Mouse (Mus musculus) activated CD4-positive, CD25-positive, alpha-beta regulatory T cell, adult 9 weeks (primary cell): ENCODE results near the gene Pmm1. TPM values are rescaled to one million over a fixed set of nuclear protein-coding genes. Genes with fewer than 3 reads are reported as not detected.

Source experiments
- polyA plus RNA-seq: library from polyadenylated mRNA; unstranded; fragments of 100-300 nt; shearing (Covaris generic); gene quantifications from one replicate; pipeline ENCODE4 v1.2.1, GENCODE M21; 2017

The Pmm1 gene
- 10.6 TPM for polyA plus RNA-seq

GRCm38 (mm10) chr15:81960171-81961077 is at the start of gene Pmm1:
Gene Pmm1, minus strand, starts transcription at chr15:81960930.

GRCm38 (mm10) chr15:81987646-81988045 is 26.9 kb upstream of the Pmm1 start, which contains the start of gene Xrcc6:
Gene Xrcc6, plus strand, starts transcription at chr15:81987835.

GRCm38 (mm10) chr15:81980321-81980720 is 19.6 kb upstream of the Pmm1 start, which contains the start of gene 1700029P11Rik:
Gene 1700029P11Rik, plus strand, starts transcription at chr15:81980540.

GRCm38 (mm10) chr15:81936679-81937078 is 24.1 kb downstream of the Pmm1 start, which contains the start of gene Csdc2:
Gene Csdc2, plus strand, starts transcription at chr15:81936759.

GRCm38 (mm10) chr15:81925760-81926445 is 34.8 kb downstream of the Pmm1 start, which contains the start of gene Polr3h:
Gene Polr3h, minus strand, starts transcription at chr15:81926240.

Other genes starting within 250 kb of the Pmm1 start
- 6.3 TPM for gene Zc3h7b, start 215.9 kb downstream of the Pmm1 start, polyA plus RNA-seq
- 98.3 TPM for gene Rangap1, start 215.4 kb downstream of the Pmm1 start, polyA plus RNA-seq
- 13.4 TPM for gene Tef, start 158.5 kb downstream of the Pmm1 start, polyA plus RNA-seq
- 79.1 TPM for gene Tob2, start 102.1 kb downstream of the Pmm1 start, polyA plus RNA-seq
- gene Phf5a, start 89.0 kb downstream of the Pmm1 start, polyA plus RNA-seq: 110 TPM
- 135 TPM for gene Aco2, start 88.6 kb downstream of the Pmm1 start, polyA plus RNA-seq
- 36.9 TPM for gene Polr3h, start 34.7 kb downstream of the Pmm1 start, polyA plus RNA-seq
- not detected for gene Csdc2, start 24.2 kb downstream of the Pmm1 start, polyA plus RNA-seq
- gene 1700029P11Rik, start 19.6 kb upstream of the Pmm1 start, polyA plus RNA-seq: not detected
- gene Xrcc6, start 26.9 kb upstream of the Pmm1 start, polyA plus RNA-seq: 73.3 TPM
- 34.1 TPM for gene Desi1, start 72.9 kb upstream of the Pmm1 start, polyA plus RNA-seq
- 188 TPM for gene Snu13, start 86.7 kb upstream of the Pmm1 start, polyA plus RNA-seq
- gene 4930407I10Rik, start 98.2 kb upstream of the Pmm1 start, polyA plus RNA-seq: not detected
- gene Mei1, start 109.1 kb upstream of the Pmm1 start, polyA plus RNA-seq: 0.09 TPM
- 32.2 TPM for gene Ccdc134, start 167.0 kb upstream of the Pmm1 start, polyA plus RNA-seq
- 169 TPM for gene Srebf2, start 186.3 kb upstream of the Pmm1 start, polyA plus RNA-seq